Mouse (Mus musculus) CH12.LX (cell line): ENCODE results near the gene Dhx8. TPM values are rescaled to one million over a fixed set of nuclear protein-coding genes. Genes with fewer than 3 reads are reported as not detected.

ENCODE experiments used
- DNase-seq: peaks from one replicate; pipeline ENCODE4 v3.0.0-alpha.2; 2013; ENCODE audit errors: extremely low read depth
- H3K27ac ChIP-seq: 2 replicates; pipeline ENCODE4 v1.5.1; 2012; ENCODE audit warnings: low read depth, mild to moderate bottlenecking, control low read depth, moderate library complexity; ENCODE audit not compliant: insufficient read depth
- H3K27me3 ChIP-seq: replicated peaks from 2 replicates; pipeline ENCODE3; 2012; ENCODE audit warnings: inconsistent platforms
- H3K36me3 ChIP-seq, 2 experiments: replicated peaks in 1 of 2; 2 replicates each; pipeline versions ENCODE3 to v1.6.1; 2012; ENCODE audit warnings: inconsistent platforms in 1 of 2, low read length in 1 of 2, mild to moderate bottlenecking in 1 of 2, mixed read lengths in 1 of 2, moderate library complexity in 1 of 2; ENCODE audit not compliant: control insufficient read depth in 1 of 2, insufficient read depth in 1 of 2
- H3K4me1 ChIP-seq, 2 experiments: 2 replicates each; pipeline ENCODE4 v1.6.1; 2012; ENCODE audit warnings: inconsistent platforms in 1 of 2, moderate library complexity in 1 of 2; ENCODE audit not compliant: insufficient read depth in 2 of 2, control insufficient read depth in 1 of 2
- H3K4me2 ChIP-seq: 2 replicates; pipeline ENCODE4 v1.6.1; 2012; ENCODE audit warnings: low read depth, mild to moderate bottlenecking, control low read depth; ENCODE audit not compliant: poor library complexity, insufficient read depth, severe bottlenecking
- H3K4me3 ChIP-seq, 3 experiments: fragments of 150-350 bp in 1 of 3; sonication (generic) in 1 of 3; replicated peaks in 1 of 3; 2 replicates each; pipeline versions ENCODE3 to v1.5.1; 2011 to 2012; ENCODE audit warnings: low read depth in 2 of 3, low read length in 2 of 3, mild to moderate bottlenecking in 2 of 3, moderate library complexity in 2 of 3, control low read depth in 1 of 3, improper control_type of control experiment in 1 of 3, inconsistent platforms in 1 of 3, mixed read lengths in 1 of 3; ENCODE audit not compliant: poor library complexity in 1 of 3
- H3K79me2 ChIP-seq: replicated peaks from 2 replicates; pipeline ENCODE4 v1.6.1; 2012; ENCODE audit warnings: mild to moderate bottlenecking, moderate library complexity; ENCODE audit not compliant: control insufficient read depth, poor library complexity, insufficient read depth, severe bottlenecking; ENCODE audit errors: extremely low read depth
- H3K9ac ChIP-seq: 2 replicates; pipeline ENCODE4 v1.6.1; 2012; ENCODE audit warnings: low read depth, mild to moderate bottlenecking, control low read depth, moderate library complexity; ENCODE audit not compliant: insufficient read depth
- H3K9me3 ChIP-seq: replicated peaks from 2 replicates; pipeline ENCODE3; 2012; ENCODE audit warnings: low read length, inconsistent platforms, mixed read lengths
- BHLHE40 ChIP-seq: IDR thresholded peaks from 2 replicates; pipeline ENCODE4 v1.6.1; 2011; ENCODE audit warnings: mild to moderate bottlenecking, low read depth, low read length, improper control_type of control experiment
- CHD1 ChIP-seq: IDR thresholded peaks from 2 replicates; pipeline ENCODE4 v1.6.1; 2012; ENCODE audit warnings: low read depth, low read length, improper control_type of control experiment, inconsistent platforms
- CHD2 ChIP-seq: IDR thresholded peaks from 2 replicates; pipeline ENCODE4 v1.6.1; 2011; ENCODE audit warnings: low read length, improper control_type of control experiment
- CTCF ChIP-seq, 2 experiments: IDR thresholded peaks in 1 of 2; conservative IDR thresholded peaks in 1 of 2; 2 replicates each; pipeline ENCODE4 v1.5.1; 2011 to 2012; ENCODE audit warnings: low read depth in 2 of 2, low read length in 2 of 2, improper control_type of control experiment in 1 of 2, inconsistent platforms in 1 of 2, mild to moderate bottlenecking in 1 of 2, moderate library complexity in 1 of 2
- E2F4 ChIP-seq: IDR thresholded peaks from 2 replicates; pipeline ENCODE4 v1.6.1; 2011; ENCODE audit warnings: low read depth, low read length, improper control_type of control experiment; ENCODE audit not compliant: insufficient replicate concordance
- ELF1 ChIP-seq: IDR thresholded peaks from 2 replicates; pipeline ENCODE4 v1.6.1; 2014; ENCODE audit warnings: low read depth, mild to moderate bottlenecking, inconsistent platforms, low read length, improper control_type of control experiment
- EP300 ChIP-seq: IDR thresholded peaks from 2 replicates; pipeline ENCODE4 v1.6.1; 2011; ENCODE audit warnings: low read length, improper control_type of control experiment
- ETS1 ChIP-seq: conservative IDR thresholded peaks from 2 replicates; pipeline ENCODE4 v1.6.1; 2012; ENCODE audit warnings: low read depth, mild to moderate bottlenecking, inconsistent platforms, low read length, improper control_type of control experiment, moderate library complexity
- GABPA ChIP-seq: IDR thresholded peaks from 2 replicates; pipeline ENCODE4 v1.6.1; 2012; ENCODE audit warnings: low read depth, low read length, improper control_type of control experiment, inconsistent platforms; ENCODE audit not compliant: insufficient replicate concordance
- HCFC1 ChIP-seq: IDR thresholded peaks from 2 replicates; pipeline ENCODE4 v1.6.1; 2012; ENCODE audit warnings: low read depth, mild to moderate bottlenecking, inconsistent platforms, low read length, improper control_type of control experiment
- IRF4 ChIP-seq: IDR thresholded peaks from 2 replicates; pipeline ENCODE4 v1.6.1; 2014; ENCODE audit warnings: low read depth, mild to moderate bottlenecking, inconsistent platforms, low read length, improper control_type of control experiment
- JUN ChIP-seq: IDR thresholded peaks from 2 replicates; pipeline ENCODE4 v1.6.1; 2011; ENCODE audit warnings: low read depth, mild to moderate bottlenecking, low read length, improper control_type of control experiment, moderate library complexity; ENCODE audit not compliant: insufficient read depth
- JUND ChIP-seq: conservative IDR thresholded peaks from 2 replicates; pipeline ENCODE4 v1.6.1; 2011; ENCODE audit warnings: low read depth, low read length, improper control_type of control experiment
- KAT2A ChIP-seq: IDR thresholded peaks from 2 replicates; pipeline ENCODE4 v1.6.1; 2012; ENCODE audit warnings: low read length, improper control_type of control experiment, inconsistent platforms; ENCODE audit not compliant: insufficient replicate concordance
- MAFK ChIP-seq: IDR thresholded peaks from 2 replicates; pipeline ENCODE4 v1.6.1; 2011; ENCODE audit warnings: low read length, improper control_type of control experiment; ENCODE audit not compliant: insufficient replicate concordance
- MAX ChIP-seq: IDR thresholded peaks from 2 replicates; pipeline ENCODE4 v1.6.1; 2011; ENCODE audit warnings: low read length, improper control_type of control experiment
- MAZ ChIP-seq: IDR thresholded peaks from 2 replicates; pipeline ENCODE4 v1.6.1; 2012; ENCODE audit warnings: low read depth, mild to moderate bottlenecking, inconsistent platforms, low read length, improper control_type of control experiment, moderate library complexity
- MEF2A ChIP-seq: IDR thresholded peaks from 2 replicates; pipeline ENCODE4 v1.6.1; 2014; ENCODE audit warnings: low read depth, mild to moderate bottlenecking, inconsistent platforms, low read length, improper control_type of control experiment, borderline replicate concordance
- MXI1 ChIP-seq: IDR thresholded peaks from 2 replicates; pipeline ENCODE4 v1.6.1; 2011; ENCODE audit warnings: mild to moderate bottlenecking, low read depth, low read length, improper control_type of control experiment
- MYC ChIP-seq: IDR thresholded peaks from 2 replicates; pipeline ENCODE4 v1.6.1; 2011; ENCODE audit warnings: low read depth, mild to moderate bottlenecking, improper control_type of control experiment, low read length
- NELFE ChIP-seq: IDR thresholded peaks from 2 replicates; pipeline ENCODE4 v1.6.1; 2011; ENCODE audit warnings: low read depth, low read length, improper control_type of control experiment
- NRF1 ChIP-seq: IDR thresholded peaks from 2 replicates; pipeline ENCODE4 v1.6.1; 2014; ENCODE audit warnings: low read depth, mild to moderate bottlenecking, inconsistent platforms, low read length, improper control_type of control experiment, moderate library complexity
- PAX5 ChIP-seq: IDR thresholded peaks from 2 replicates; pipeline ENCODE4 v1.6.1; 2012; ENCODE audit warnings: low read length, inconsistent platforms, mixed read lengths
- POLR2A ChIP-seq: IDR thresholded peaks from 2 replicates; pipeline ENCODE4 v1.6.1; 2011; ENCODE audit warnings: low read depth, mild to moderate bottlenecking, improper control_type of control experiment, low read length
- POLR2AphosphoS2 ChIP-seq: IDR thresholded peaks from 2 replicates; pipeline ENCODE4 v1.6.1; 2011; ENCODE audit warnings: low read depth, low read length, improper control_type of control experiment
- RAD21 ChIP-seq: IDR thresholded peaks from 2 replicates; pipeline ENCODE4 v1.6.1; 2011; ENCODE audit warnings: low read depth, mild to moderate bottlenecking, low read length, improper control_type of control experiment, moderate library complexity
- RCOR1 ChIP-seq: conservative IDR thresholded peaks from 2 replicates; pipeline ENCODE4 v1.6.1; 2012; ENCODE audit warnings: low read depth, mild to moderate bottlenecking, inconsistent platforms, low read length, improper control_type of control experiment
- SMC3 ChIP-seq: IDR thresholded peaks from 2 replicates; pipeline ENCODE4 v1.6.1; 2011; ENCODE audit warnings: low read depth, low read length, improper control_type of control experiment
- TBP ChIP-seq: conservative IDR thresholded peaks from 2 replicates; pipeline ENCODE4 v1.6.1; 2011; ENCODE audit warnings: low read depth, low read length, improper control_type of control experiment
- TCF12 ChIP-seq: IDR thresholded peaks from 2 replicates; pipeline ENCODE4 v1.6.1; 2014; ENCODE audit warnings: low read depth, mild to moderate bottlenecking, inconsistent platforms, low read length, improper control_type of control experiment
- UBTF ChIP-seq: IDR thresholded peaks from 2 replicates; pipeline ENCODE4 v1.6.1; 2012; ENCODE audit warnings: low read depth, mild to moderate bottlenecking, inconsistent platforms, low read length, improper control_type of control experiment, moderate library complexity
- USF1 ChIP-seq: IDR thresholded peaks from 2 replicates; pipeline ENCODE4 v1.6.1; 2014; ENCODE audit warnings: low read depth, mild to moderate bottlenecking, inconsistent platforms, low read length, improper control_type of control experiment
- USF2 ChIP-seq: conservative IDR thresholded peaks from 2 replicates; pipeline ENCODE4 v1.6.1; 2011; ENCODE audit warnings: low read depth, low read length, improper control_type of control experiment
- ZC3H11A ChIP-seq: IDR thresholded peaks from 2 replicates; pipeline ENCODE4 v1.6.1; 2012; ENCODE audit warnings: low read depth, mild to moderate bottlenecking, inconsistent platforms, low read length, improper control_type of control experiment
- ZKSCAN1 ChIP-seq: IDR thresholded peaks from 2 replicates; pipeline ENCODE4 v1.6.1; 2012; ENCODE audit warnings: low read depth, inconsistent platforms, low read length, improper control_type of control experiment, borderline replicate concordance
- ZMIZ1 ChIP-seq: IDR thresholded peaks from 2 replicates; pipeline ENCODE4 v1.6.1; 2012; ENCODE audit warnings: low read depth, mild to moderate bottlenecking, inconsistent platforms, low read length, improper control_type of control experiment
- ZNF384 ChIP-seq: IDR thresholded peaks from 2 replicates; pipeline ENCODE4 v1.6.1; 2012; ENCODE audit warnings: low read depth, low read length, improper control_type of control experiment, inconsistent platforms
- dilution Hi-C: fragments of 300-500 bp; cut with MboI; formaldehyde crosslinking; loops from 2 replicates; pipeline ENCODE4 v1.14.3; 2020; ENCODE audit warnings: low sequenced_read_pairs; ENCODE audit not compliant: extremely low pct_unique_long_range_greater_than_20kb, extremely low pct_ligation_motif_present
- in situ Hi-C: fragments of 300-500 bp; cut with MboI; formaldehyde crosslinking; loops from 3 replicates; pipeline ENCODE4 v1.14.3; 2019; ENCODE audit warnings: low sequenced_read_pairs, low pct_ligation_motif_present, low pct_unique_long_range_greater_than_20kb, mixed read lengths
- polyA plus RNA-seq: library from polyadenylated mRNA; unstranded; fragments of >175 nt; gene quantifications from 2 replicates; pipeline ENCODE4 v1.2.1, GENCODE M21; 2012; ENCODE audit warnings: low read depth; ENCODE audit not compliant: insufficient read length
- total RNA-seq, 2 experiments: library from RNA; depleted of rRNA; stranded (reverse); fragments of 300-350 nt in 1 of 2; fragments of >200 nt in 1 of 2; gene quantifications; 2 replicates each; pipeline ENCODE4 v1.2.3; 2012 to 2014

The Dhx8 gene
- total RNA-seq (2012; rRNA removed) (33.4 and 40.1 TPM in 2 replicates), total RNA-seq (2014; rRNA removed) (22.4 and 24.3 TPM in 2 replicates), polyA plus RNA-seq (57.7 and 61.7 TPM in 2 replicates)

GRCm38 (mm10) chr11:101732518-101733440 is at the start of gene Dhx8:
TSS of gene Dhx8 (plus strand) at chr11:101732919.
- Histone ChIP-seq H3K27ac (peak within 1 kb of the TSS; percentile 65), H3K79me2 (peaks cover 21% of the 10 kb centered on the region), H3K4me3 (peak within 1 kb of the TSS; percentile 70 to 93 (median 86)), H3K4me2 (peak within 1 kb of the TSS; percentile 93), H3K4me1 (peaks cover 12 to 26% of the 10 kb centered on the region in 2 experiments; a peak in 3 of 4 replicates), H3K9me3 (no peaks in the 10 kb centered on the region), H3K9ac (peak within 1 kb of the TSS; percentile 97), H3K27me3 (no peaks in the 10 kb centered on the region), H3K36me3 (peaks cover 28 to 32% of the 10 kb centered on the region in 2 experiments)
- in situ Hi-C loops, result loop anchor here (5.0 kb wide), 1 partner anchor 70 kb away; no protein-coding TSS in a partner anchor
- DNase-seq, result peak; percentile 100
- dilution Hi-C loops, result no loop called here
- peak; percentile 85 for TF ChIP-seq MXI1
- no peak for TF ChIP-seq PAX5
- TF ChIP-seq USF2, result no peak
- TF ChIP-seq CHD2, result peak; percentile 84
- TF ChIP-seq MAFK, result no peak
- TF ChIP-seq CHD1, result no peak
- peak; percentile 77 for TF ChIP-seq NELFE
- TF ChIP-seq JUND, result peak; percentile 45; the same call in 1 of the 2 replicates
- peak; percentile 87; the same call in 1 of the 2 replicates for TF ChIP-seq MEF2A
- TF ChIP-seq GABPA, result peak; percentile 99
- peak; percentile 100 for TF ChIP-seq RAD21
- peak; percentile 37; the same call in 1 of the 2 replicates for TF ChIP-seq NRF1
- peak; percentile 73 for TF ChIP-seq ETS1
- TF ChIP-seq HCFC1, result peak; percentile 97
- TF ChIP-seq ZMIZ1, result peak; percentile 25; the same call in 1 of the 2 replicates
- peak; percentile 89 for TF ChIP-seq MAX
- no peak for TF ChIP-seq EP300
- TF ChIP-seq JUN, result no peak; the same call in 1 of the 2 replicates
- peak; percentile 77; the same call in 1 of the 2 replicates for TF ChIP-seq TBP
- no peak; the same call in 1 of the 2 replicates for TF ChIP-seq POLR2AphosphoS2
- peak; percentile 83 for TF ChIP-seq IRF4
- no peak for TF ChIP-seq UBTF
- no peak for TF ChIP-seq ZKSCAN1
- TF ChIP-seq RCOR1, result no peak
- no peak for TF ChIP-seq E2F4
- peak; percentile 47; the same call in 1 of the 2 replicates for TF ChIP-seq MAZ
- TF ChIP-seq ELF1, result peak; percentile 99
- peak; percentile 85 for TF ChIP-seq TCF12
- peak; percentile 83 to 100 for TF ChIP-seq CTCF (conservative IDR thresholded peaks at IDR 0.05 in 1 of 2, IDR thresholded peaks at IDR 0.05 in 1 of 2; ENCODE audit: low read depth in 2 of 2, low read length in 2 of 2)
- TF ChIP-seq BHLHE40, result peak; percentile 50
- TF ChIP-seq ZC3H11A, result peak; percentile 74
- TF ChIP-seq ZNF384, result peak; percentile 90
- TF ChIP-seq USF1, result no peak
- TF ChIP-seq KAT2A, result peak; percentile 93; the same call in 1 of the 2 replicates
- TF ChIP-seq SMC3, result peak; percentile 96
- TF ChIP-seq POLR2A, result peak; percentile 95
- TF ChIP-seq MYC, result peak; percentile 95
